Mouse (Mus musculus) midbrain, embryonic 11.5 days (tissue): ENCODE results near the gene Rnase4. TPM values are rescaled to one million over a fixed set of nuclear protein-coding genes. Genes with fewer than 3 reads are reported as not detected.

Experiments used
- ATAC-seq: fragments of 200-750 bp; cut with Nextera tagmentation; 2 replicates; pipeline ENCODE4 v1.8.0; 2017; ENCODE audit warnings: moderate TSS enrichment, moderate library complexity; ENCODE audit not compliant: low FRiP score
- DNase-seq: peaks from one replicate; pipeline ENCODE4 v3.0.0; 2015; ENCODE audit warnings: low spot score; ENCODE audit errors: missing footprints
- H3K27ac ChIP-seq: fragments of 300-500 bp; sonication (generic); 2 replicates; pipeline ENCODE4 v1.5.1; 2014; ENCODE audit warnings: low read depth, low read length
- H3K27me3 ChIP-seq: fragments of 300-500 bp; sonication (generic); 2 replicates; pipeline ENCODE4 v1.6.1; 2014; ENCODE audit warnings: mild to moderate bottlenecking, low read length, moderate library complexity, mixed read lengths; ENCODE audit not compliant: control insufficient read depth, insufficient read depth
- H3K36me3 ChIP-seq: fragments of 300-500 bp; sonication (generic); 2 replicates; pipeline ENCODE4 v1.6.1; 2014; ENCODE audit warnings: mild to moderate bottlenecking, low read length, moderate library complexity, mixed read lengths; ENCODE audit not compliant: control insufficient read depth, insufficient read depth
- H3K4me1 ChIP-seq: fragments of 300-500 bp; sonication (generic); 2 replicates; pipeline ENCODE4 v1.6.1; 2014; ENCODE audit warnings: low read length; ENCODE audit not compliant: control insufficient read depth, insufficient read depth
- H3K4me2 ChIP-seq: fragments of 300-500 bp; sonication (generic); 2 replicates; pipeline ENCODE4 v1.6.1; 2014; ENCODE audit warnings: mild to moderate bottlenecking, moderate library complexity
- H3K4me3 ChIP-seq: fragments of 300-500 bp; sonication (generic); 2 replicates; pipeline ENCODE4 v1.5.1; 2014; ENCODE audit warnings: low read depth, low read length
- H3K9ac ChIP-seq: fragments of 300-500 bp; sonication (generic); 2 replicates; pipeline ENCODE4 v1.6.1; 2014; ENCODE audit warnings: low read length
- H3K9me3 ChIP-seq: fragments of 300-500 bp; sonication (generic); 2 replicates; pipeline ENCODE4 v1.6.1; 2016; ENCODE audit warnings: low read length; ENCODE audit not compliant: control insufficient read depth
- WGBS: fragments of 180-500 bp; shearing (Covaris S2); extraction: QIAGEN DNeasy Blood & Tissue Kit; methylation state at CpG from one replicate; pipeline ENCODE4 v1.1.7; 2014; 5-methylcytosine and 5-hydroxymethylcytosine counted together
- polyA plus RNA-seq: library from polyadenylated mRNA; unstranded; fragments of >200 nt; fragmentation: Nextera tagmentation; extraction: Ambion mirVana; gene quantifications from 2 replicates; pipeline ENCODE4 v1.2.1, GENCODE M21; 2014

Rnase4 gene
- 12.3 and 14.9 TPM in 2 replicates for polyA plus RNA-seq

GRCm38 (mm10) chr14:51090921-51091900 lies at the start of gene Rnase4, which contains the start of gene Ang:
Gene Rnase4 (plus strand): TSS chr14:51091077.
Gene Ang (plus strand): TSS chr14:51091150.
- DNase-seq (peak; percentile 94), ATAC-seq (peak; percentile 28)
- H3K9me3 ChIP-seq = no peaks in the 10 kb centered on the region
- H3K27ac ChIP-seq = peak within 1 kb of the TSS; percentile 62; the same call in 1 of the 2 replicates
- H3K4me3 ChIP-seq = peak within 1 kb of the TSS; percentile 52
- no peaks in the 10 kb centered on the region for H3K4me1 ChIP-seq
- H3K36me3 ChIP-seq = no peaks in the 10 kb centered on the region
- peak within 1 kb of the TSS; percentile 62 for H3K9ac ChIP-seq
- peak within 1 kb of the TSS; percentile 66 for H3K4me2 ChIP-seq
- H3K27me3 ChIP-seq = no peaks in the 10 kb centered on the region
- WGBS = 11% methylated on average over 33 of the region's 33 CpGs

GRCm38 (mm10) chr14:51041769-51042168 lies 49.1 kb upstream of the Rnase4 start, which contains the start of gene Rnase9:
Gene Rnase9 (minus strand): TSS chr14:51041869.
- DNase-seq (no peak), ATAC-seq (no peak)
- Histone ChIP-seq H3K4me2 (no peak within 1 kb of the TSS), H3K36me3 (no peaks in the 10 kb centered on the region), H3K27ac (no peak within 1 kb of the TSS), H3K9ac (no peak within 1 kb of the TSS), H3K4me3 (no peak within 1 kb of the TSS), H3K9me3 (no peaks in the 10 kb centered on the region), H3K27me3 (no peaks in the 10 kb centered on the region), H3K4me1 (no peaks in the 10 kb centered on the region)
- WGBS = 76% methylated on average over 6 of the region's 6 CpGs

GRCm38 (mm10) chr14:51047846-51048245 lies 43.0 kb upstream of the Rnase4 start:
- Histone ChIP-seq H3K4me1 (no peaks in the 10 kb centered on the region), H3K4me2 (no peak overlapping the region), H3K9me3 (no peaks in the 10 kb centered on the region), H3K36me3 (no peaks in the 10 kb centered on the region), H3K4me3 (no peak overlapping the region), H3K9ac (no peak overlapping the region), H3K27me3 (no peaks in the 10 kb centered on the region), H3K27ac (no peak overlapping the region)
- 73% methylated on average over 5 of the region's 5 CpGs for WGBS
- no peak for DNase-seq
- ATAC-seq = no peak

- H3K4me3 ChIP-seq = no peak within 1 kb of the TSS
- H3K27ac ChIP-seq = no peak within 1 kb of the TSS
- H3K4me2 ChIP-seq = no peak within 1 kb of the TSS
- H3K9me3 ChIP-seq = no peaks in the 10 kb centered on the region
- DNase-seq = no peak
- H3K9ac ChIP-seq = no peak within 1 kb of the TSS
- no peaks in the 10 kb centered on the region for H3K36me3 ChIP-seq
- 94% methylated on average over 2 of the region's 2 CpGs for WGBS
- H3K27me3 ChIP-seq = no peaks in the 10 kb centered on the region
- H3K4me1 ChIP-seq = peaks cover 8% of the 10 kb centered on the region
- no peak for ATAC-seq
These were observed 40.8 kb upstream of the Rnase4 start, which contains the start of gene Rnase11 for GRCm38 (mm10) chr14:51050063-51050462. Gene Rnase11 (minus strand): TSS chr14:51050163.

- ATAC-seq (no peak), DNase-seq (peak; percentile 75)
- H3K9ac ChIP-seq = no peak overlapping the region
- no peaks in the 10 kb centered on the region for H3K36me3 ChIP-seq
- no peak overlapping the region for H3K4me3 ChIP-seq
- WGBS = 69% methylated on average over 5 of the region's 5 CpGs
- H3K27ac ChIP-seq = no peak overlapping the region
- H3K9me3 ChIP-seq = no peaks in the 10 kb centered on the region
- H3K4me1 ChIP-seq = peaks cover 8% of the 10 kb centered on the region
- H3K4me2 ChIP-seq = no peak overlapping the region
- H3K27me3 ChIP-seq = no peaks in the 10 kb centered on the region
These were observed 38.9 kb upstream of the Rnase4 start for GRCm38 (mm10) chr14:51051941-51052340.

- DNase-seq = peak; percentile 82
- Histone ChIP-seq H3K4me2 (no peak overlapping the region), H3K4me1 (peaks cover 8% of the 10 kb centered on the region), H3K9ac (no peak overlapping the region), H3K36me3 (no peaks in the 10 kb centered on the region), H3K4me3 (no peak overlapping the region), H3K9me3 (no peaks in the 10 kb centered on the region), H3K27ac (no peak overlapping the region), H3K27me3 (no peaks in the 10 kb centered on the region)
- WGBS = 46% methylated on average over 5 of the region's 5 CpGs
- ATAC-seq = no peak
These were observed 37.7 kb upstream of the Rnase4 start for GRCm38 (mm10) chr14:51053176-51053575.

- ATAC-seq (peak; percentile 68), DNase-seq (peak; percentile 88)
- no peaks in the 10 kb centered on the region for H3K9me3 ChIP-seq
- H3K36me3 ChIP-seq = no peaks in the 10 kb centered on the region
- 20% methylated on average over 13 of the region's 13 CpGs for WGBS
- no peak overlapping the region for H3K27ac ChIP-seq
- H3K4me2 ChIP-seq = 0 out of 2 replicates have a peak overlapping the region, but pooled peaks have one; percentile 6
- peaks cover 8% of the 10 kb centered on the region for H3K4me1 ChIP-seq
- no peak overlapping the region for H3K4me3 ChIP-seq
- no peak overlapping the region; the same call in 1 of the 2 replicates for H3K9ac ChIP-seq
- no peaks in the 10 kb centered on the region for H3K27me3 ChIP-seq
These were observed 36.3 kb upstream of the Rnase4 start for GRCm38 (mm10) chr14:51054243-51055237.

GRCm38 (mm10) chr14:51057401-51057831 lies 33.5 kb upstream of the Rnase4 start, which contains the start of gene Rnase12:
Gene Rnase12 (minus strand): TSS chr14:51057661.
- no peak within 1 kb of the TSS for H3K9ac ChIP-seq
- H3K27me3 ChIP-seq = no peaks in the 10 kb centered on the region
- H3K27ac ChIP-seq = no peak within 1 kb of the TSS
- H3K36me3 ChIP-seq = no peaks in the 10 kb centered on the region
- no peak within 1 kb of the TSS for H3K4me2 ChIP-seq
- WGBS = 76% methylated on average over 9 of the region's 9 CpGs
- no peak within 1 kb of the TSS for H3K4me3 ChIP-seq
- H3K9me3 ChIP-seq = no peaks in the 10 kb centered on the region
- H3K4me1 ChIP-seq = peaks cover 8% of the 10 kb centered on the region
- DNase-seq (peak; percentile 77), ATAC-seq (no peak)
